Mouse (Mus musculus) ES-E14 (cell line): ENCODE measurements at regions not wholly inside any gene's neighbourhood (a gene's known extent, or its start where the extent isn't known, plus 50 kb on each side); places are given as distances from the start of the nearest gene placed in this dataset.

Experiments used
- DNase-seq: peaks from one replicate; pipeline ENCODE4 v3.0.0-alpha.2; 2013; ENCODE audit warnings: low read depth, low spot score
- H3K27ac ChIP-seq: 2 replicates; pipeline ENCODE4 v1.5.1; 2012; ENCODE audit warnings: low read depth, mild to moderate bottlenecking, low read length, moderate library complexity, mixed read lengths; ENCODE audit not compliant: poor library complexity, insufficient read depth, severe bottlenecking
- H3K36me3 ChIP-seq: 2 replicates; pipeline ENCODE4 v1.6.1; 2012; ENCODE audit warnings: mild to moderate bottlenecking, low read length, moderate library complexity, mixed read lengths; ENCODE audit not compliant: control insufficient read depth, poor library complexity, insufficient read depth, severe bottlenecking
- H3K4me1 ChIP-seq, 2 experiments: fragments of 150-350 bp in 1 of 2; sonication (generic) in 1 of 2; 2 replicates each; pipeline ENCODE4 v1.6.1; 2012; ENCODE audit warnings: low read length in 2 of 2, mild to moderate bottlenecking in 1 of 2, mixed read lengths in 1 of 2; ENCODE audit not compliant: control insufficient read depth in 2 of 2, insufficient read depth in 2 of 2, poor library complexity in 1 of 2
- H3K4me3 ChIP-seq, 2 experiments: fragments of 150-350 bp in 1 of 2; sonication (generic) in 1 of 2; 2 replicates each; pipeline ENCODE4 v1.5.1; 2012; ENCODE audit warnings: low read length in 2 of 2, low read depth in 1 of 2, mild to moderate bottlenecking in 1 of 2, mixed read lengths in 1 of 2; ENCODE audit not compliant: insufficient read depth in 1 of 2, poor library complexity in 1 of 2, severe bottlenecking in 1 of 2
- H3K9ac ChIP-seq: 2 replicates; pipeline ENCODE4 v1.6.1; 2012; ENCODE audit warnings: low read depth, mild to moderate bottlenecking, low read length, mixed read lengths; ENCODE audit not compliant: poor library complexity, insufficient read depth, severe bottlenecking
- H3K9me3 ChIP-seq: fragments of 150-350 bp; sonication (generic); 2 replicates; pipeline ENCODE4 v1.6.1; 2012; ENCODE audit warnings: low read depth, mild to moderate bottlenecking, low read length; ENCODE audit not compliant: control insufficient read depth, insufficient read depth
- CHD2 ChIP-seq: IDR thresholded peaks from 2 replicates; pipeline ENCODE4 v1.6.1; 2014; ENCODE audit warnings: mild to moderate bottlenecking, low read depth, low read length, inconsistent platforms
- HCFC1 ChIP-seq: IDR thresholded peaks from 2 replicates; pipeline ENCODE4 v1.6.1; 2012; ENCODE audit warnings: low read length, inconsistent platforms, borderline replicate concordance; ENCODE audit not compliant: insufficient read depth
- MAFK ChIP-seq: IDR thresholded peaks from 2 replicates; pipeline ENCODE4 v1.6.1; 2014; ENCODE audit warnings: mild to moderate bottlenecking, low read depth, low read length, inconsistent platforms; ENCODE audit not compliant: insufficient read depth
- ZC3H11A ChIP-seq: IDR thresholded peaks from 2 replicates; pipeline ENCODE4 v1.6.1; 2012; ENCODE audit warnings: low read depth, mild to moderate bottlenecking, inconsistent platforms, low read length, borderline replicate concordance
- ZNF384 ChIP-seq: IDR thresholded peaks from 2 replicates; pipeline ENCODE4 v1.6.1; 2012; ENCODE audit warnings: low read depth, low read length, inconsistent platforms
- in situ Hi-C, 2 experiments: fragments of 600-800 bp; cut with MboI; formaldehyde crosslinking; loops; one replicate each; pipeline ENCODE4 v1.15.1; 2025; ENCODE audit warnings: low sequenced_read_pairs in 2 of 2, inconsistent platforms in 1 of 2; ENCODE audit not compliant: unreplicated experiment in 2 of 2

DNA sequence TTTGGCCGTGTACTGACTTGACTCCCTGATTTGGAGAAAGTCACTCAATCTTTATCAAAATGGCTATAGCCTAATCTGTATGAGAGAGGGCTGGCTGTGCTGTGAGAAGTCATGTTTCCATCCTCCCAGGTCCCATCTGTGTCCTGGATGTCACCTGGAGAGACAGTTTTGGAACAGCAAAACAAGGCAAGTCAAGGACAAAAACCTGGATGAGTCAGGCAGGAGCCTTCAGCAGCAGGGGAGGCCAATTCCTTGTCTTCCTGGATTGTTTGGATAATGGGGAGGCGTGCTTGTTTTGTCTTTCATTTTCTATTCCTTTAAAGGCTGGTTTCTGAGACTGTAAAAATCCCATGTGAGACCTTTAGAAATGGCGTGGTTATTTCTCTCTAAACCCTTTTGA, 148.8 kb upstream of the Lcorl start:
- H3K36me3 ChIP-seq, result no peaks in the 10 kb centered on the region
- no peak overlapping the region for H3K4me3 ChIP-seq
- peaks cover 1 to 3% of the 10 kb centered on the region in 2 experiments; a peak in 2 of 4 replicates for H3K4me1 ChIP-seq
- DNase-seq, result no peak
- no peaks in the 10 kb centered on the region for H3K9me3 ChIP-seq
- no peak overlapping the region for H3K9ac ChIP-seq
- in situ Hi-C loops, result no loop called here
- TF ChIP-seq CHD2 (no peak), ZNF384 (no peak), HCFC1 (no peak), MAFK (no peak), ZC3H11A (no peak)
- no peak overlapping the region for H3K27ac ChIP-seq

DNA sequence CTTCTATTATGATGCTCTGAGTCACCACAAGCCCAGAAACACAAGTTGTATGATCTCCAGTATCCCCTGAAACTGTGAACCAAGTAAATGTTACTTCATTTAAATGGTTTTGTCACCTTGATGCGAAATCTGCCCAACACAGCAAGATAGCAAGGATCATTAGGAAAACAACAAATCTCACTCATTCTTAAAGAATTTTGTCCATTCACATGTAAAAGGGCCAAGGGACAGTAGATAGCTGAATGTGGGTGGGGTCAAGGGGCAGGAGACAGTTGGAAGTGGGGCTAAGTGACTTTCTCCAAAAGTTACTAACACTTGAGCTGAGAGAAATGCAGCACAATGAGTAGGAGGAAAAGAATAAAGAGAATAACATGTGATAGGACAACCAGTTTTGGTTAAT, 148.2 kb upstream of the Lcorl start:
- H3K9me3 ChIP-seq, result no peaks in the 10 kb centered on the region
- no peak for TF ChIP-seq MAFK
- TF ChIP-seq HCFC1, result no peak
- no peak for TF ChIP-seq ZC3H11A
- TF ChIP-seq ZNF384, result no peak
- no peak for TF ChIP-seq CHD2
- H3K4me3 ChIP-seq, result no peak overlapping the region
- in situ Hi-C loops, result no loop called here
- H3K4me1 ChIP-seq, result peaks cover 1 to 3% of the 10 kb centered on the region in 2 experiments; a peak in 2 of 4 replicates
- no peak for DNase-seq
- H3K27ac ChIP-seq, result no peak overlapping the region
- no peaks in the 10 kb centered on the region for H3K36me3 ChIP-seq
- H3K9ac ChIP-seq, result no peak overlapping the region

DNA sequence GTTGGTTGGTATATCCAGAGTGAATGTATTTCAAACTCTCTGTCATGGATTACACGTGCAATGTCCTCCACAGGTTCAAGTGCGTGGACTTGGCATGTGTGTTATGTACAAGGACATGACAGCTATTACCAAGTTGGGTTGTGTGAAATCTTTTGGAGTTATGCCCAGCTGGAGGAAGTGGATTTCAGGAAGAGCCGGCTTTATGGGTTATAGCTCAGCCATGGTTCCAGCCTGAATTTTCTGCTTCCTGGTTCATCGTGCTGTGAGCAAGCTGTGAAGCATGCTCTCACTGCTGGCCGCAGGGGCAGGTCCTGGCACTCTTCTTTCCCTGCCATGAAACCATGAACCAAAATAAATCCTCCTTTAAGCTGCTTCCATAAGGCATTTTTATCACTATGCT, 144.6 kb upstream of the Lcorl start:
- H3K4me1 ChIP-seq, result peaks cover 1 to 3% of the 10 kb centered on the region in 2 experiments; a peak in 2 of 4 replicates
- no peak overlapping the region for H3K27ac ChIP-seq
- H3K9me3 ChIP-seq, result no peaks in the 10 kb centered on the region
- no peak for DNase-seq
- no peak overlapping the region for H3K4me3 ChIP-seq
- TF ChIP-seq ZC3H11A (no peak), HCFC1 (no peak), CHD2 (no peak), ZNF384 (no peak), MAFK (no peak)
- H3K36me3 ChIP-seq, result no peaks in the 10 kb centered on the region
- no peak overlapping the region for H3K9ac ChIP-seq
- in situ Hi-C loops, result no loop called here

DNA sequence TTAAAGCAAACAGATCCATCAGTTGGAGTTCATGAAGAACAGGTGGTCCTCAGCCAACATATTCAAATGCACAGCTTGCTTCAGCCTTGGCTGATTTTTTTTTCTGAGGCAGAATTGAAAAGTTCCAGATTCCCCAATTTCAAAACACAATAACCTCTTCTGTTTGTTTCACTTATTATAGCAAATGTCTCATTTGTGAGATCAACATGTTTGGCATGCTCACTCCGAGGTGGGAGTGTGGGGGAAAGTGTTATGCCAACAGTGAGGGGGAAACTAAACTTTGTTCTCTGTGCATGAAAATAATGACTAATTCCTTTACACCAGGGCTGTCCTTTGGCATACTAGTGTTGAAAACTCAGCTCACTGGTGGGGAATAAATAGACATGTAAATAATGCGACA, 100.4 kb upstream of the Lcorl start:
- Histone ChIP-seq H3K36me3 (no peaks in the 10 kb centered on the region), H3K27ac (no peak overlapping the region), H3K9ac (no peak overlapping the region), H3K4me3 (no peak overlapping the region), H3K4me1 (no peaks in the 10 kb centered on the region), H3K9me3 (no peaks in the 10 kb centered on the region)
- no peak for TF ChIP-seq MAFK
- DNase-seq, result no peak
- in situ Hi-C loops, result no loop called here

DNA sequence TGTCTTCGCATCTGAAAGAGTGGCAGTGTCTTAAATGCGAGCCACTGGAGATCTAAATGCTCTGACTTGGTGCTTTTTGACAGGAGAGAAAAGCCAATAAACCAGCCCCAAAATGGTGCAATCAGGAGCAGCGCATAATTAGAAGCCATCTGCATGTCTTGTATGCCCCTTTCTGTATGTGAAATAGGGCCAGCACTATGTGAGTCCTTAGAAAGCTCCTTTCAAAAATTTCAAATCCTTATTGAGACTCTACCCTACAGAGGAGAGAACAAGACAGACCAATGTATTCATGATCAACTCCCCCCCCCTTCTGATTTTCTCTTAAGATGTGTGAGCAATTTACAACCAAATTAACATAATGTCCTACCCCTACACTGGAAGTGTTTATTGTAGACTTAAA, 86.6 kb upstream of the Lcorl start:
- no peak for TF ChIP-seq MAFK
- H3K36me3 ChIP-seq, result no peaks in the 10 kb centered on the region
- H3K27ac ChIP-seq, result no peak overlapping the region
- H3K9ac ChIP-seq, result no peak overlapping the region
- no peak overlapping the region for H3K4me3 ChIP-seq
- H3K9me3 ChIP-seq, result no peaks in the 10 kb centered on the region
- DNase-seq, result no peak
- in situ Hi-C loops, result no loop called here
- no peaks in the 10 kb centered on the region for H3K4me1 ChIP-seq
